Mouse (Mus musculus) induced T-regulatory cell, adult 2 months (primary cell): ENCODE data around the gene Gdf7.

ENCODE experiments used
- DNase-seq: peaks from one replicate; pipeline ENCODE4 v3.0.0-alpha.2; 2012; ENCODE audit warnings: low read depth

Gene Gdf7

DNA sequence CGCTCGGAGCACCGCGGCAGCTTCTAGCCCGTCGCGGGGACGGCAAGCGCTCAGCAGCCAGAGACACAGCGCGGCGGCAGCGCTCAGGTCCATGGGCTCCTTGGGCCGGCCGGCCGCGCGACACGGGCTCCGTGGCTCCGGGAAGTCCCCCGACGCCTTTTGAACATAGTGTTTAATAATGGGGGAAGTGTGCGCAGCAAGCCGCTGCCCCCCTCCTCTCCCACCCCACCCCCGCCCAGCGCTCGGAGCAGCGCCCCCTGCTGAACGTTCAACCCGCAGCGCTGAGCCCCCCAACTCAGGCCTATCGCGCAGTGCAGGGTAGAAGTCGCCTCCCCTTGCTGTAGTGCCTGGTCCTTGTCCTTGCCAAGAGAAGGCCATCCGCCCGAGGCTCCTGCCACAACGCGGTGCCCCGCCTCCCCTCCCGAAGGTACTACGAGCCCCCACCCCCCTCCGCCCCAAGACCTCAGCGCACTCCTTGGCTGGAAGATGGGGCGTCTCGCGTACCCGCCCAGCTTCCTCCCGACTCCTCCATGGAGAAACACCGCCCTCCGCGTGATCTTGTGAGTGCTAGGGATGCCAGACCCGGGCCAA, at the start of gene Gdf7:
TSS of gene Gdf7 (minus strand) at position 114 of the 591 bp plus-strand sequence.
- DNase-seq = no peak

DNA sequence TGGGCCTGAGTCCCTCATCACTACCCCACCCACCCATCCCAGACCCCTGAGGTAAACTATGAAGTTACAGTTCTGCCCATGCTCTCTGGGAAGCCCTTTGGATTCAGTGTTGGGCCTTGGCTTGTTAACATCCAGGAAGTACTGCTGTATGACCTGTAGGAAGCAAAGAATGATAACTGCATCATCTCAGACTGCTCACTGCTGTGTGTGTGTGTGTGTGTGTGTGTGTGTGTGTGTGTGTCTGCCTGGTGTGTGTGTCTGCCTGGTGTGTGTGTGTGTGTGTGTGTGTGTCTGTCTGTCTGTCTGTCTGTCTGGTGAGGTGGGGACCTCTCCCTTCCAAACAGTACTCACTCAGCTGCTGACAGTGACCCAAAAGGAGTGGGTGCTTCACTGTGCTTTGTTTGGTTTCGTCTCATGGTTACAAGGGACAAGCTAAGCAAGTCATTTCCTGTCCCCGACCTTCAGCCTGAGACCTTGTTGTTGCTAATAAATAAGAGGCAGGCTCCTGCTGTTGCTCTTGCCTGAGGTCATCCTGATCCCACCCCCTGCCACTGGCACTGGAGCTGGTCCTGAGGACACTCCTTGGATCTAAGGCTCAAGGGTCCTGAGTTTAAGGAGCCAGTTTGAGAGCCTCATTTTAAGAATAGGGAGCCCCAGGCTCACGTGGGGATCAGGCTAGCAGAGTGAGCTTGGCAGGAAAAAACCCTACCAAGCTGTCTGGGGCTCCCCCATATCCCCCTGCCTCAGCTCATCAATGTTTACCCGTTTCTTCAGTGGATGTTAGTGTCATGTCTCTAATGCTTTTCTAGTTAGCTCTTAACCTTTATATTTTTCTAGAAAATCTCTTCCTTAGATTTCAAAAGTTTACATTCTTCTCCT, 49.5 kb upstream of the Gdf7 start:
- DNase-seq = peak; percentile 76

DNA sequence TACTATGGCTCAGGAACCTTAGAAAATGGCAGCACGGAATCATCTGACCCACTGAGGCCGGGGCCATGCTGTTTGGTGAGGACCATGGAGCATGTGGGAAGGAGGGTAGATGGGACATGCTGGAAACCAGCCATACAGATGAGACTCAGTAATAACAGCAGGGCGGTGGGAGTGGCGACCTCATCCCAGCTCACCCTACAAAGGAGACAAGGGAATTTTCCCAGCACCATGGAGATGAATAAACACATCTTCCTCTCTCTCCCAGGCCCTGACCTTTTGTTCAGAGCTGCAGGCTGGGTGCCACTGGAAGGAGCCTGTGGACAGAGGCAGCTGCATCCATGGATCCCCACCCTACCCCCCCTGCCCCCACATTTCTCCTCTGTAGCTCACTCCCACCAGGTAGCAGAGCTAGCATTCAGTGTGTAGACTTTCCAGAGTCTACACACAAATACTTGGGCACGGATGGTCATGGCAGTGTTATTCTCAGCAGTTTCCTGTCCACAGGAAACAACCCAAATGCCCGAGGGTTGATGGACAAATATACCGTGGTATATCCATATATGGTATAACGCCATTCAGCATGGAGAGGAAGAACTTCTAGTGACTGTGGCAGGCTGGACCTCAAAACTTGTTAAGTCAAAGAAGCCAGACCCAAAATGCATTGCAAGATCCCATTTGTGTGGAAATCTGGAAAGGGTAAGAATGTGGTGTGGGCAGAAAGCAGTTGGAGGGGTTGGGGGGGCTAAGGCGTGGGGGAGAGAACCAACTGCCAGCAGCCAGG, 47.2 kb upstream of the Gdf7 start:
- no peak for DNase-seq

DNA sequence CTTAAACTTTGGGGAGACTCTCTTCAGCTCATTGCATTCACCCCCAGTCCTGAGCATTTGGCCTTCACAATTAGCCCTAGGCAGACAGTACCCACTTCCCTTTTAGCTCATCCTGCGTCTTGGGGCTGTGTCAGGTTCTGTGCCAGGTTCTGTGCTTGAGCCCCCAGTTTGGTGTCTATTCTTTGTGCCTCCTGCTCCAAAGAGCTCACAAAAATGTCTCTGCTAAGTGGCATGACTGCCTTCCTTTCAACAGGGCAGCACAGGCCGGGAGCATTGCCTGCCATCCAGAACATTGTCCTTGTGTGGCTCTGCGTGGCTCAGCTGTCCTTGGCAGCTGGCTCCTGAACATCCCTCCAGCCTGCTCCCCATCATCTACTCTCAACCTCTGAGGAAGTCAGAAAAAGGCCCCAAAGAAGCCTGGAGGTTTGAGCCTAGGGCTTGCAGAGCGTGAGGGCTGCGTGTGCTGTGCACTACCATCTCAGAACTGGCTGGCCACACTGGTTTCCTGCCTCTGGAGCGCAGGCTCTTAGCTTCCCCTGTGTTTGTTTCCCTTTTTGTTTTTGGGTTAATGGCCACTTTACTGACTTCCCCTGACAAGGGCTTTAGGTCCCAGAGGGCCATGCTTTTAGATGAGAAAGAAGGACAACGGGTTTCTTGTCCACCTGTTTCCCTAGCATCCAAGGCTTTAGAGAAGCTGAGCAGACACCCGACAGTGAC, 46.1 kb upstream of the Gdf7 start:
- DNase-seq = no peak

DNA sequence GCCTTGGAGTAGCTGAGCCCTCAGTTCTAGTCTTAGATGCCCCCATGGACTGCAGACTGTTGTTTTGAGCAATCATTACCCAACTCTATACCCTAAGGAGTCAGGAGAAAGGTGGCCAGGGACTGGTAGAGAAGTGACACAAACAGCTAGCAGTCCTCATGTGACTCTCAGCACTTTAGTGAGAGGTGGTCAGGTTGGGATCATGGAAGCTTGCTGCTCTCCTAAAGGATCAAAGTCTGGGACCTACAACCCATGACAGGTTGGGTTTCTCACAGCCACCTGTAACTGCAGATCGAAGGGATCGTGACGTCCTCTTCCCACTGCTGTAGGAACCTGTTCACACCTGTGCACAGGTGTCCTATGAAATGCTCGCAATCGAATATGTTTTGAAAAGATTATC, 43.8 kb upstream of the Gdf7 start:
- no peak for DNase-seq

DNA sequence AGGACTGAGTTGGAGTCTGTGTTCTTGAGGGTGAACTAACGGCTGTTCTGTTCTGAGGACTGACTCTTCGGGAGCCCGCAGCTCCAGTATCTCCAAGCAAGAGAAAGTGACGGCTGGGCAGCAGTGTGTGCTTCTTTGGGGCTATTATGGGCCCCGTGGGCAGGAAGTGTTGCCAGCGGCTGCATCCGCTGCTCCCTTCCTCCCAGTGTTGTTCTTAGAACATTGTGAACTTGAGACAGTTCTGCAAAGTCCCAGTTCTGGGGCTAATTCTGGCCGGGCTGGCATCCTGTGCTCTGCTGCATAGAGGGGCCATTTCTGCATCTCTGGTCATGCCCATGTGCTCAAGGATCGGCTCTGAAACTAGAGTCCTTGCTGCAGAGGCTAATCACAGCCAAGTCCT, 43.1 kb upstream of the Gdf7 start:
- peak; percentile 38 for DNase-seq

DNA sequence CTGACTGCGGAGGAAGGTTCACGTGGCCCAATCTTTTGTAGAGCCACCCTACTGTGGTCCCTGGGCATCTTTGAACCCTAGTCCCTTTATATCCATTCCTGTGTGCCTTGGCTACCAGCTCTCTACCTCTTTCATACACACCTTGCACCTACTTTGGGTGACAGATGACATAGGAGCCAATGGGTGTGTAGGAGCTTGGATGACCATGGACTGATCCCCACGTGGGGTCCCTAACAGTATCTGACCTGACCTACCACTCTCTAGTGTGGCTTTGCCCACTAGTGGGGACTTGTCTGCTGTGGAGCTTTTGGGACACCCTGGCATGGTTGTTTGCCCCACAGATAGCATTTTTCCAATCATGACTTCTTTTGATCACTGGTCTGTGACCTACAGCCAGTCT, 41.6 kb upstream of the Gdf7 start:
- DNase-seq = no peak

DNA sequence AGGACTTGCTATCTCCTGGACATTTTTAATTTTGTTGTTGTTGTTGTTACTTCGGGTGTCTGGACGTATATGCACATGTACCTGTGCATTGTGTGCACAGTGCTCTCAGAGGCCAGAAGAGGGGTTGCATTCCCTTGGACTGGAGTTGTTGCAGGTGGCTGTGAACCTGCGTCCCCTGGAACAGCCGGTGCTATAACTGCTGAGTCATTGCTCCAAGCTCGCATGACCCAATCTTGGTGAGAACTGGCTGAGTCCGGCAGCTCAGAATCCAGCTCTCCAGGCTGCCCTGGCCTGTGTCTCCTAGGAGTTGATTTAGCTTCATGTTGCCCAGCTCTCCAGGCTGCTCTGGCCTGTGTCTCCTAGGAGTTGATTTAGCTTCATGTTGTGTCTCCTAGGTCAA, 39.3 kb upstream of the Gdf7 start:
- DNase-seq = no peak

DNA sequence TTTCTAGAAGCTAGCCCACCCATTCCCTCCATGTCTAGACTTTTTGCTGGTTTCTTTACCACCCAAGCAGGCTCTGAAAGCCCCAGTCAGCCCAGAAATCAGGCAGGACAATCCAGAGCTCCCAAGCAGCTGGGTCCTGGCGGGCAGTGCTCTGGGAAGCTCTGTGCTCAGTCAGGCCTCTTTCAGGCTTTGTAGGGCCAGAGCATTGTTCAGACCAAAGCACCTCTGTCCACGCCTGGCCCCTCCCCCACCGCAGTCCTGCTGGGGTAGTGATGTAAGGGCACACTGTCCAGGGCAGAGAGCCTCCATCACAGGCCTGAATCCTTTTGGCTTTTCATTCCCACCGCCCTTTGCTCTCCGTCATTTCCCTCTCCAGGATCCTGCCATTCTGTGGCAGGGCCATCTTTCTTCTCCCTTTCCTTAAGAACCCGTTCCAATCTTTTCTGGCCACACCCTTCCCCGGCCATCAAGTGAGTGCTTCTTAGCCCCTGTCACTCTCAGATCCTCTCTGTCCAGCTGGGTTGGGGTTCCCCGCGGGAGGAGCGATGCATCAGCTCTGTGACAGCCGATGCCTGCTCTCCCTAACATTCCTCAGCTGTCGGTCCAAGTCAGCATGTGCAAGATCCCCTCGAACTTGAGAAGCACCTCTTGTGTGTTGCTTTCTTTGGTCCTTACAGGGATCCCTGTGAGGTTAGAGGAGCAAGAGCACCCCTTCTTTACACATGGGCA, 38.0 kb upstream of the Gdf7 start:
- no peak for DNase-seq

DNA sequence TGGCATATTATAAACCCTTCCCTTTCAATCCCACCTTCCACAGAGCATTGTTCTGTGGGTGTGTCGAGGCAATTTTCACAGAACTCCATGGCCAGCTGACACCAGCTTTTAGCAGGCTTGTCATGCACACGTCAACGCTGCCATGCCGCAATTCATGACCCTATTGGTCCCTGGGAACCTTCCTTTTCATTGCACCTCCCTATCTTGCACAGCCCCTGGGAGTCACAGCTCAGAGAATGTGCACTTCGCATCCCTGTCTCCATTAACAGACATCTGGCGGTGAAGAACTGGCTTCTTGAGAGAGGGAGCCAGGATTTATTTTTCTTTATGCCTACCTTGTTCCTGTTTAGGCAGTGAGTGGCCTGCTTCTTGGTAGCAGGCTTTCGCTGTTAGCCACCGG, 37.2 kb upstream of the Gdf7 start:
- no peak for DNase-seq

DNA sequence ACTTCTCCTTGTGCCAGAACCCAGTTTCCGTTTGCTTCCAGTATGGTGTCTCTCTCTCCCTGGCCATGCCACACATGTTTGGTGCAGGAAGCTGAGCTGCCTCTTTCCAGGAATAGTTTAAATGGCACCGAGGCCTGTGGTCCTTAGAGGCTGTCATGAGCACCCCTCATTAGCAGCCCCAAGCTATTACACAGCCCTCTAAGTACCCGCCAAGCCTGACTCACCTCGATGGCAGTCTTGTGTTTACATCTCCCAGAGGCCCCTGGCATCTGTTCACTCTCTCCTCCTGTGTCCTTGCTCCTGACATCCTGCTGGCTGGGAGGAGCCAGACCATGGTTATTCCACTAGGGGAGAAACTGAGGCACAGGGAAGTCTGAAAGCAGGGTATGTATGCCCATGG, 36.7 kb upstream of the Gdf7 start:
- DNase-seq = no peak

DNA sequence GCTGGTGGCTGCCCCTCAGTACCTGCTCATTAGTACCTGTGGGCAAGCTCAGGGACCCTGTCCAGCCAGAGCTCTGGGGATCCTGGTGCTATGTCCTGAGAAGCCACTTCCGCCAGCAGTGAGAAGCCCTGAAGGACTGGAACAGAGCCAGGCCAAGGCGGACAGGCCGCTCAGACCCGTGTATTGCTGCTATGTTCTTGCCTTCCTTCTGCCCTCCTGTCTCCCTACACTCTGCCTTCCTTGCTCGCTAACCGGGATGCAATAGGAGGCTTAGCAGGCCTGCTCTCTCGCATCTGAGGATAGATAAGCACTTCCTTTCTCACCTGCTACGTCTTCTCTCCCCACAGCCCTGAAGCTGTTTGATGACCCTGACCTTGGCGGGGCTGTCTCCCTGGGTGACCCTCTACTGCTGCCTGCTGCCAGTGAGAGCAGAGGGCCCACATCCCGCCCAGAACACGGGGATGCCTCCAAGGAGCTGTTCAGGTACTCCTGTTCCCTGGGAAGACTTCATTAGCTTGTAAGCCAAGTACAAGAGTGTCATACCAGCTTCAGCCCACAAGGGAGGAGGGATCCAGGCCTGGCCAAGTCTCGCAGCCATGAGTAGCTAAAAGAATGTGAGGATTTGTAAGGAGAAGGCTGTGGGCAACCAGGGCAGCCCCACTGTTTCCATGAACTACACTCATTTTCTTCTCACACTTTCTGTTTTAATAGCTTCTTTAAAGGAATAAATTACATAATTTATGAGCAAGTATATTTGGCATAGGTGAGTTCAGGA, 35.7 kb upstream of the Gdf7 start:
- DNase-seq = no peak

DNA sequence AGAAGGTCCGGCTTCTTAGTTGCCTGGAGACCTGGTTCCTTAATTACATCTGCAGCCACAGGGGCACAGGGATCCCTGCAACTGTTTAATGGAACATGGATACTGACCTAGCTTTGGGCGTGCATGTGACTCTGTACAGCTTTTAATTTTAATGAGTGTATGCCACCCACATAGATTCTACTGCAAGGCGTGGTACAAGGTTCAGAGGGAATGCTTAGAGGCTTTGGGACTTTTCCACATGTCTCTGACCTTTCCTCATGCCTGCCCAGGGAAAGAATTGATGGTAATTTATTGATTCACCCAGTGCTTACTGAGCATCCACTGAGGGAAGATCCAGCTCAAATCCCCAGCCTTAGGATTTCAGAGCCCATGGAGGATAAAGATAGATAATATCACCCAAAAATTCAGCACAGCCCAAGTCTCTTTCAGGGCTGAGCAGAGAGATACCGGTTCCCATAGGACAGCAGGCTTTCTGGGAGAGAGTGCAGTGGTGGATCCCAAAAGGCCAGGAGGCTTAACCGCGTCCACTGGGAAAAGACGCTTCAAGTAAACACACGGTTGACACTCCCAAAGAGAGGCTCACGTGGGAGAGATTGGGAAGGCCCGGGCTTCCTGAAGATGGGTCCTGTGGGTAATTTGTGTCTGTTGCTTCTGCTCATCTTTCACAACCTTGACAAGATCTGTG, 35.0 kb upstream of the Gdf7 start:
- no peak for DNase-seq

DNA sequence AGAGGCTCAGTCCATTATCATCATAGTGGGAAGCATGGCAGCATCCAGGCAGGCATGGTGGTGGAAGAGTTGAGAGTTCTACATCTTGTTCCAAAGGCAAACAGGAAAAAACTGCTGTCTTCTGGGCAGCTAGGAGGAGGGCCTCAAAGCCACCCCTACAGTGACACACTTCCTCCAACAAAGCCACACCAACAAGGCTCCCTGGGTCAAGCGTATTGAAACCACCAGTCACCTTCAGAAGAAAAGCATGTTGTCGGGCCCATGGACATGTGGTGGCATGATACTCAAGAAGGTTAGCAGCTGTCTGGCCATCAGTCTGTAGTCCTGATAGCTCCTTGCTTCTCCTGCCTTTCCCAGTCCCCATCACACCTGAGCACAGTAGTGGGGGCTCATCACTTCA, 33.7 kb upstream of the Gdf7 start:
- DNase-seq = no peak

DNA sequence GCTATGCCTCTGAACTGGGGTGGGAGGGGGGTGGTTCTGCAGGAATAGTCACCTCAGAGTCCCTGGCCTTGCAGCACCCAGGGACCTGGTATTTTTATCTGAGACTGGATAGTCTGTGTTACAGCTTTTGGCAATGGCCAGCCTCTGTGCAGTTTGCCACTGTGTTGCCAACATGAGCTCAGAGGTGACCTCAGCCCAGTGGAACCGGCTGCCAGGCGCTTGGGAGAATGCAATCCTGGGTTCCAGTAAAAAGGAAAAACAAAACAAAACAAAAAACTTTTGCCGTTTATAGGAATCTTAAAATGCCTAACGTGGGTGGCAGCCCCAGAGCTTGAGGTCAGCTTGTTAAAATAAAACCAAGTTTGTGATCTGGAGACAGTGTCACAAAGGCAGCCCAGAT, 32.5 kb upstream of the Gdf7 start:
- no peak for DNase-seq

DNA sequence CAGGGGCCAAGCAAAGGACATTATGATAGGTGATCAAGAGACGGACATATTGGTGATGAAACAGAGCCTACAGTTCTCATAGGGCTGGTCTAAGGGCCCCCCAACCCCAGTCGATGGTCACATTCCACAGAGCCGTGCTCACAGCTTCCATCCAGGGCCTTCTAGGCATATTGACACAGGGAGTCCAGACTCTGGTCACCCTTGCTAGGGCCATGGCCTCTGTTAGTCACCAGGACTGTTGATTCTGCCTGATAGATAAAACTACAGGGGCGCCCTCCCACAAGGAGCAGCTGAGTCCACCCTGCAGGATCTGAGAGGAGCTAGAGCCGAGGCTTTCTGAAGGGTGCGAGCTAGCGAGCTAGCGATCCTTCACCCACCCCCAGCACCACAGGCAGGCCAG, 31.9 kb upstream of the Gdf7 start:
- DNase-seq = no peak

DNA sequence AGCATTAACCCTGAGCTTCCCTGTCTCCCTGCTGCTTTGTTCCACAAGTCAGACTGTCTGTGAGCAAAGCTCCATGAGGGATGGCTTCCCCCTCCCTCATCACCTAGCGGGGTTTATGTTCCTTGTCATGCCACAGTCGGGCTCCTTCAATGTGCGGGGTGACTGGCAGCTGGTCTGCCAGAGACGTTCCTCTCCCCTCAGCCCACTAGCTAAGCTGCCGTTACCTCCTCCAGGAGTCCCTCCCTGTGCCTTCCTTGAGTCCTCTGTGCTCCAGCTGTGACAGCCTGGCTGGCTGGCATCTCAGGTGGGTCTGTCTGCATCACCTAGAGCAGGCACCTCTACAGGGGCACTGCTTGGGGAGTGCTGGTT, 30.4 kb upstream of the Gdf7 start:
- DNase-seq = no peak

DNA sequence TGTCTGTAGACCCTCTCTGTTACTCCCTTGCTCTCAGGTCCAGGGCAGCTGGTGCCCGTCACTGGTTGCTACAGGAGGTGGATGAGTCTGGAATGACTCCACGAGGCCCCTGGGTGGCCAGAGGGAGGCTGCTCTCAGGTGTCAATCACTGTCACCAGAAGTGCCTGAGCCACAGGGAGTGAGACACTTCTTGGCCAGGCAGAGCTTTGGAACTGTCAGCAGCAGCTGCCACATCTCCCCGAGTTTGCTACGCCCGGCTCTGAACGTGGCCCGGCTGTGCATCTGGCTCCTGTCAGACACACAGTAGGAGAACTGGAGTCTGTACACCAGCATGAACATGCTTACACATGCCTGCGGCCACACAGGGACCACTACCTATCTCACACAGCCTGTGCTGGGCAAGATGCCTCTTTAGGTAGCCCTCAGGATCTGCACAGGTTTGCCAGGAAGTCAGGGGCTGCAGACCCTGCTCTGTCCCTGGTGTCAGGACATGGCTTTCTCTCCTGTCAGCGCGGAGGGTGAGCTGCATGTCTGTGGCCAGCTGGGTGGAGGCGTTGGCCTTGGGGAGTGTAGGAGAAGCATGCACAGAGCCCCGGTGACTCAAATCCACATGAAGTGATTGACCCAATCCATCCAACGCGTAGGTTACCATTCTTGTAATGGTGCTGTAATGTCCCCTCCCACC, 29.9 kb upstream of the Gdf7 start:
- DNase-seq = no peak

DNA sequence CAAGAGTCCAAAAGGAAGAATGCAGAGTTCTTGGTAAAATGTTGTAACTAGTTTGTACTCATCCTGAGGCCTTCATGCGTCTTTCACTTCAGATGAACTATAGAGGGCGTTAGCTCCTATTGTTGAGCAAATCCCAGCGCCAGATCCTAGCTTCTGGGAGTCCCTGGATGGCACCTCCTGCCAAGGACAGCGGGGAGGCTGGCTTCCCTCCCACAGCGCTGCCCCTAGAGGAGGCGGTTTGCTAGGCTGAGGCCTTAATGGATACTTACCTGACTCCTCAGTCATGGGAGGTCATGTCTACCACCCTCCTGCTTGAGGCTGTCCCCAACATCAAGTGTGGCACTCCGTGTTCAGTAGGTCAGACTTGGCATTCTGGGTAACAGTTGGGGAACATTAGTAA, 27.5 kb upstream of the Gdf7 start:
- no peak for DNase-seq

DNA sequence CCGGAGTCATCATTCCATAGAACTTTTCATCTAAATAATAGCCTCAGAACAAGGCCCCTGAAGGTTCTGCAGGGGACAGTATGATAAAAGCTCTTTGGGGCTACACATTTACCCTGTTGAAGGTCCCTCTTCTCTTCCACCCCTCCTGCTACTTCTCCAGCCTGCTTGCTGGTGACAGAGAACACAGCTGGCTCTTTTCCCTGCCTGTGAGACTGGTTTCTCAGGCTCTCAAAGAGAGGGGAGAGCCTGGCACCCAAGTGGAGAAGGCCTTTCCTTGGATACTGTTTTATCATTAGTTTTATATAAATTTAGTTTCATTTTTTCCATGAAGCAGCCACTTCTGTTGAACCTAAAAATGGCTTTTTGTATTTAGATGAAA, 25.9 kb upstream of the Gdf7 start:
- DNase-seq = no peak
